Mouse (Mus musculus) olfactory bulb, adult 2 months (tissue): ENCODE results near the gene Efcab8.
"Not testable (repeated sequence)": the region's sequence is repeated elsewhere in the genome, so short reads cannot be mapped to it uniquely, and the experiment has no call there.

Experiments used
- CTCF ChIP-seq: fragments of 200-500 bp; IDR thresholded peaks from 2 replicates; pipeline ENCODE4 v1.5.1; 2012; ENCODE audit warnings: low read depth, mild to moderate bottlenecking, low read length, moderate library complexity; ENCODE audit not compliant: insufficient read depth
- POLR2A ChIP-seq: fragments of 200-500 bp; IDR thresholded peaks from 2 replicates; pipeline ENCODE4 v1.6.1; 2012; ENCODE audit warnings: mild to moderate bottlenecking, low read depth, low read length, moderate library complexity; ENCODE audit not compliant: insufficient read depth

- TF ChIP-seq CTCF, POLR2A: not testable (repeated sequence)
Observed at GRCm38 (mm10) chr2:153825900-153826299, 46.2 kb downstream of the Efcab8 start.
